Mouse (Mus musculus) central nervous system, embryonic 14 days (tissue): ENCODE results near the gene Gm10192. TPM values are rescaled to one million over a fixed set of nuclear protein-coding genes. Genes with fewer than 3 reads are reported as not detected.

Source experiments
- polyA plus RNA-seq: library from polyadenylated mRNA; depleted of rRNA; stranded (reverse); fragments of >200 nt; gene quantifications from 2 replicates; pipeline ENCODE4 v1.2.3, GENCODE M21; 2012; rRNA removed

The Gm10192 gene
- not detected in 2 replicates for polyA plus RNA-seq

GRCm38 (mm10) chr4:97183066-97183465, at the start of gene Gm10192:
Gm10192 (minus strand) TSS chr4:97183166.

